ENCODE assay signal across 8 mouse cellular contexts in the genomic region with DNA sequence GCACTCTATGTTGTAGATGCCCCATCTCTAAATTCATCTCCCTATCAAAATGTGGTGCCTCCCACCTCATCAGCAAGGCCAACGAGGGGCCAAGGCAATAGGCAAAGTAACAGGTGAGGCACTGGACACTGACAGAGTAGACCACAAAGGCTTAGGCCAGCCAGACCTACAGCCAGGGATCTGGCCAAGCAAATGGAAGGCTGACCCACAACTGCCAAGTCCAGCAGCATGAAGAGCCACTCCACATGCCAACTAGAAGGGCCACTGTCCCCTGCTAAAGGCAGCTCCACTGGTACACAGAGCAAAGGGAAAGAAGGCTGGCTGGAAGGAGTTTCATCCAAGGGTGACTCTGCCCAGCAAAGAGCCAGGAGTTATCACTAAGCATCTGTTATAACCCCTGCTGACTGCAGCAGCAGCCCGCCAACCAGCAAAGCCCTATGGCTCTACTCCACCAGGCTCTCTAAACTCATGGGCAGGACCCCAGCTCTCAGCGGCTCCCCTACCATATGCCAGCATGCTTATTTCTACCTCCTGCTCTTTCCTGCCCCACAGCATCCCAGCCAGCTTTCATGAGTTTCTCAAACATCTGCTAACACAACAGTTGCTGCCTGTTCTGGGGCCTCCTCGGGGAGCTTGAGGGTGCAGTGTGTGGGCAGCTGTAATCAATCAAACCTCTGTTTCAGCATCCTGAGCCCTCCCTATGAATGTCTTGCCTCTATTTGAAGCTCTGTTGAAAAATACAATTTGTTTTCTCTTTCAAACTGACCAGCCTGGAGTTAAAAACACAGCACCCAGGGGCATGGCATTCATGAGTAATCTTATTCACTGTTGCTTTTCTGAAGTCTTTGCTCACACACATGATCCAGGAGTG. TPM values are rescaled to one million over a fixed set of nuclear protein-coding genes. Genes with fewer than 3 reads are reported as not detected.
DNase-seq lines count a peak whose midpoint lies in the region; ATAC-seq and TF ChIP-seq lines count a peak whose summit lies in the region.

No protein-coding gene starts in this region.

- peak; percentile 35; the same call in 1 of the 2 replicates for ATAC-seq in liver, embryonic 12.5 days
- no peak for ATAC-seq in intestine, embryonic 14.5 days (replicated peaks; ENCODE audit: low FRiP score, low TSS enrichment, low read depth)
- ATAC-seq in stomach, embryonic 15.5 days (ENCODE audit: insufficient read depth, low FRiP score, low read depth) = 0 out of 2 replicates have a peak, but pooled peaks have one; percentile 20

- peak overlapping the region; percentile 47 for H3K27ac ChIP-seq in cerebellum, adult 2 months (ENCODE audit: insufficient read depth, low read length)
- H3K27ac ChIP-seq in liver, embryonic 12.5 days = no peak overlapping the region; the same call in 1 of the 2 replicates
- H3K27ac ChIP-seq in intestine, embryonic 14.5 days (ENCODE audit: low read depth) = peak overlapping the region; percentile 30
- H3K27ac ChIP-seq in stomach, embryonic 15.5 days = peak overlapping the region; percentile 23; the same call in 1 of the 2 replicates

- peak in 1 of 2 experiments; percentile 65 for DNase-seq in cerebellum, adult 2 months
- DNase-seq in cerebellum, postnatal 36 days = no peak
- DNase-seq in liver = no peak
- DNase-seq in intestine, embryonic 14.5 days (ENCODE audit: low spot score) = no peak
- no peak for DNase-seq in adrenal gland, postnatal 14 days
- DNase-seq in thymus, postnatal 4 days = no peak

- H3K9me3 ChIP-seq in liver, embryonic 12.5 days (replicated peaks) = no peaks in the 10 kb centered on the region
- no peaks in the 10 kb centered on the region for H3K9me3 ChIP-seq in intestine, embryonic 14.5 days (ENCODE audit: control insufficient read depth, low read length)
- H3K9me3 ChIP-seq in stomach, embryonic 15.5 days = no peaks in the 10 kb centered on the region

- H3K4me2 ChIP-seq in liver, embryonic 12.5 days = no peak overlapping the region
- H3K4me2 ChIP-seq in intestine, embryonic 14.5 days (ENCODE audit: low read length) = no peak overlapping the region
- H3K4me2 ChIP-seq in stomach, embryonic 15.5 days = no peak overlapping the region

- H3K4me3 ChIP-seq in cerebellum, adult 2 months (replicated peaks; ENCODE audit: insufficient read depth, low read depth, low read length) = no peak overlapping the region
- no peak overlapping the region for H3K4me3 ChIP-seq in liver, embryonic 12.5 days
- no peak overlapping the region for H3K4me3 ChIP-seq in intestine, embryonic 14.5 days (ENCODE audit: low read depth, low read length)
- H3K4me3 ChIP-seq in stomach, embryonic 15.5 days (replicated peaks) = no peak overlapping the region

- no peaks in the 10 kb centered on the region for H3K27me3 ChIP-seq in cerebellum, adult 2 months (ENCODE audit: control insufficient read depth, insufficient read depth, low read length)
- no peaks in the 10 kb centered on the region for H3K27me3 ChIP-seq in liver, embryonic 12.5 days (replicated peaks)
- H3K27me3 ChIP-seq in intestine, embryonic 14.5 days (replicated peaks; ENCODE audit: control insufficient read depth, insufficient read depth, low read length) = no peaks in the 10 kb centered on the region
- no peaks in the 10 kb centered on the region for H3K27me3 ChIP-seq in stomach, embryonic 15.5 days (replicated peaks)

- H3K4me1 ChIP-seq in cerebellum, adult 2 months (ENCODE audit: control insufficient read depth, insufficient read depth, low read length) = peaks cover 64% of the 10 kb centered on the region
- H3K4me1 ChIP-seq in liver, embryonic 12.5 days = peaks cover 45% of the 10 kb centered on the region
- peaks cover 10% of the 10 kb centered on the region; the same call in 1 of the 2 replicates for H3K4me1 ChIP-seq in intestine, embryonic 14.5 days (replicated peaks; ENCODE audit: control insufficient read depth, insufficient read depth, low read length)
- peaks cover 17% of the 10 kb centered on the region for H3K4me1 ChIP-seq in stomach, embryonic 15.5 days

- no peak for TF ChIP-seq POLR2A in cerebellum, adult 2 months (IDR thresholded peaks at IDR 0.05; ENCODE audit: borderline replicate concordance, insufficient read depth, low read length)

- no peak overlapping the region; the same call in 1 of the 2 replicates for H3K9ac ChIP-seq in liver, embryonic 12.5 days
- H3K9ac ChIP-seq in intestine, embryonic 14.5 days (ENCODE audit: low read length) = no peak overlapping the region
- H3K9ac ChIP-seq in stomach, embryonic 15.5 days = no peak overlapping the region

- H3K36me3 ChIP-seq in liver, embryonic 12.5 days = peaks cover 100% of the 10 kb centered on the region
- H3K36me3 ChIP-seq in intestine, embryonic 14.5 days (ENCODE audit: control insufficient read depth, insufficient read depth, low read length) = peaks cover 26% of the 10 kb centered on the region
- peaks cover 2% of the 10 kb centered on the region; the same call in 1 of the 2 replicates for H3K36me3 ChIP-seq in stomach, embryonic 15.5 days

- WGBS in cerebellum, adult 2 months = 38% methylated on average over 4 of the region's 4 CpGs
- WGBS in liver, embryonic 12.5 days (ENCODE audit: insufficient replicate concordance) = 69% methylated on average over 4 of the region's 4 CpGs
- WGBS in intestine, embryonic 14.5 days = 53% methylated on average over 4 of the region's 4 CpGs
- 54% methylated on average over 4 of the region's 4 CpGs for WGBS in stomach, embryonic 15.5 days

- TF ChIP-seq CTCF in cerebellum, adult 2 months (IDR thresholded peaks at IDR 0.05; ENCODE audit: borderline replicate concordance, insufficient read depth, low read depth, low read length) = no peak

RNA-seq across cellular contexts. Expression of gene Fam53b, which starts 59.9 kb away (rescaled TPM):
- polyA plus RNA-seq in cerebellum, adult 2 months (2012; rRNA removed) = 37.3 and 37.8 TPM in 2 replicates
- polyA plus RNA-seq in liver, embryonic 12.5 days (2016; fragmentation: Nextera tagmentation; extraction: Ambion mirVana) = 27.2 and 28.8 TPM in 2 replicates
- 20.4 and 23.2 TPM in 2 replicates for polyA plus RNA-seq in intestine, embryonic 14.5 days (2014; fragmentation: Nextera tagmentation; extraction: Ambion mirVana)
- 15.5 and 17.3 TPM in 2 replicates for polyA plus RNA-seq in stomach, embryonic 15.5 days (2015; fragmentation: Nextera tagmentation; extraction: Ambion mirVana)
- 64.8 and 65.8 TPM in 2 replicates for total RNA-seq in adrenal gland, postnatal 14 days (2021)
